Mouse (Mus musculus): ENCODE measurements around the gene P2rx1. TPM values are rescaled to one million over a fixed set of nuclear protein-coding genes. Genes with fewer than 3 reads are reported as not detected.
A peak's percentile ranks its signal among the peaks of the same experiment; 100 is the strongest.

P2rx1 gene
- polyA plus RNA-seq, 1 experiment = 12.6 TPM

DNA sequence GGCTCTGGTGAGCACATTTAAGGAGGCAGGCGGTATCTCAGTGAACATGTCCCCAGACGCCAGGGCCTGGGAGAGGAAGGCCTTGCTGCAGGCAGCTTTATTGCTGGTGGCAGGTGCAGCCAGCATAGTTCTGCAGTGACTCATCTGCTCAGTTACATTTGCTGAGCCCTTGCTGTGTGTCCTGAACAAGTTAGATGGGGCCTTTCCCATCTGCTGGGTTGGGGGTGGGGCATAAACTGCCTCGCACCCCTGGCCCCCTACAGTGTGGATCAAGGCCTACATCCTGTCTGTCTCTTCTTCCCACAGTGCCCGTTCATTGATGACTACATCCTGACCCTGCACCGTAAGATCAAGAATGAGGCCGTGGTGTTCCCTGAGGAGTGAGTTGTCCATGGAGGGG, 38.0 kb downstream of the P2rx1 start:
- Histone ChIP-seq H3K4me1 (ENCODE audit: control insufficient read depth, insufficient read depth, insufficient read length, low read length) (no peaks in the 10 kb centered on the region), H3K27me3 (ENCODE audit: control insufficient read depth, insufficient read depth, low read length) (no peaks in the 10 kb centered on the region), H3K4me3 (ENCODE audit: low read depth, low read length) (no peak overlapping the region), H3K27ac (ENCODE audit: insufficient read depth, low read depth, low read length) (no peak overlapping the region), H3K36me3 (ENCODE audit: control insufficient read depth, insufficient read depth, low read length) (no peaks in the 10 kb centered on the region)
- TF ChIP-seq CTCF (IDR thresholded peaks at IDR 0.05; ENCODE audit: extremely low read depth, insufficient read length, insufficient replicate concordance, low read depth, low read length) (no peak), POLR2A (IDR thresholded peaks at IDR 0.05; ENCODE audit: low read depth, low read length) (no peak)
- 41% methylated on average over 6 of the region's 6 CpGs for WGBS

GRCm38 (mm10) chr11:73037691-73038090, 38.8 kb downstream of the P2rx1 start:
- Histone ChIP-seq H3K4me3 (ENCODE audit: low read depth, low read length) (no peak overlapping the region), H3K27me3 (ENCODE audit: control insufficient read depth, insufficient read depth, low read length) (no peaks in the 10 kb centered on the region), H3K36me3 (ENCODE audit: control insufficient read depth, insufficient read depth, low read length) (no peaks in the 10 kb centered on the region), H3K4me1 (ENCODE audit: control insufficient read depth, insufficient read depth, insufficient read length, low read length) (no peaks in the 10 kb centered on the region), H3K27ac (ENCODE audit: insufficient read depth, low read depth, low read length) (no peak overlapping the region)
- TF ChIP-seq CTCF (IDR thresholded peaks at IDR 0.05; ENCODE audit: extremely low read depth, insufficient read length, insufficient replicate concordance, low read depth, low read length) (no peak), POLR2A (IDR thresholded peaks at IDR 0.05; ENCODE audit: low read depth, low read length) (no peak)
- WGBS = 87% methylated on average over 3 of the region's 3 CpGs

DNA sequence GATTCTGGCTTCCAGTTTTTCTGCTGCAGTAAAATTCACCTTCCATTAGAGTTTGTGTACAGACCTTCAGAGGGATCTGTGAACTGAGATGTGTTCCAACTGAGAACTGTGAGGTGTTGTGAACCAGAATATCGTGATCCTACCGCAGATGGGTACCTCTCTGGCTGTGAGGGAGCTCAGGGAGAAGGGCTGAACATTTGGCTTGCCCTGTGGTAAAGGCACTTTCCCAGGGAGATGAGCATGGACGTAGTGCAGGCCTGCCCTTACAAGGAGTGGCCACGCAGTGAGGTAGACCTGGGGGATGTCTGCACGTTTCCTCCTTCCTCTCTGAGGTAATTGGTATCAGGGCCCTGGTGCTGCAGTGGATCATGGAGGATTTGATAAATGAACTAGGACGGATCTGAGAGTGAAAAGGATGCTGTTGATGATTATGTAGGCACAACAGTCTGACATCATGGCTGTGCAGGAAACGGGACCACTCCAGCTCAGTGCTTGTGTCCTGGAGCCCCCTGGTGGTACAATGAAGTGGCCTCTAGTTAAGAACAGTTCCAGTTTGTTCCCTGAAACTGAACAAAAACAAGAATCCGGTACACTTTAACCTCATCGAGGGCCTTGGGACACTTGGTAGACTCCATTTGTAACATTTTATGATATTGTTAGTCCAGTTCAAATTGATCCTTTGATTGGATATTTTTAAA, 40.3 kb downstream of the P2rx1 start:
- no peaks in the 10 kb centered on the region for H3K4me1 ChIP-seq (ENCODE audit: control insufficient read depth, insufficient read depth, insufficient read length, low read length)
- no peak overlapping the region for H3K27ac ChIP-seq (ENCODE audit: insufficient read depth, low read depth, low read length)
- H3K4me3 ChIP-seq (ENCODE audit: low read depth, low read length) = no peak overlapping the region
- no peaks in the 10 kb centered on the region for H3K36me3 ChIP-seq (ENCODE audit: control insufficient read depth, insufficient read depth, low read length)
- TF ChIP-seq CTCF (IDR thresholded peaks at IDR 0.05; ENCODE audit: extremely low read depth, insufficient read length, insufficient replicate concordance, low read depth, low read length) = peak; percentile 59; the same call in 1 of the 2 replicates
- TF ChIP-seq POLR2A (IDR thresholded peaks at IDR 0.05; ENCODE audit: low read depth, low read length) = no peak
- 62% methylated on average over 9 of the region's 9 CpGs for WGBS
- no peaks in the 10 kb centered on the region for H3K27me3 ChIP-seq (ENCODE audit: control insufficient read depth, insufficient read depth, low read length)

GRCm38 (mm10) chr11:73044229-73044755, 45.4 kb downstream of the P2rx1 start:
- no peaks in the 10 kb centered on the region for H3K27me3 ChIP-seq (ENCODE audit: control insufficient read depth, insufficient read depth, low read length)
- no peaks in the 10 kb centered on the region; the same call in 1 of the 2 replicates for H3K4me1 ChIP-seq (ENCODE audit: control insufficient read depth, insufficient read depth, insufficient read length, low read length)
- no peak overlapping the region for H3K27ac ChIP-seq (ENCODE audit: insufficient read depth, low read depth, low read length)
- TF ChIP-seq POLR2A (IDR thresholded peaks at IDR 0.05; ENCODE audit: low read depth, low read length) = no peak
- no peak for TF ChIP-seq CTCF (IDR thresholded peaks at IDR 0.05; ENCODE audit: extremely low read depth, insufficient read length, insufficient replicate concordance, low read depth, low read length)
- no peak overlapping the region for H3K4me3 ChIP-seq (ENCODE audit: low read depth, low read length)
- 47% methylated on average over 6 of the region's 6 CpGs for WGBS
- H3K36me3 ChIP-seq (ENCODE audit: control insufficient read depth, insufficient read depth, low read length) = no peaks in the 10 kb centered on the region

DNA sequence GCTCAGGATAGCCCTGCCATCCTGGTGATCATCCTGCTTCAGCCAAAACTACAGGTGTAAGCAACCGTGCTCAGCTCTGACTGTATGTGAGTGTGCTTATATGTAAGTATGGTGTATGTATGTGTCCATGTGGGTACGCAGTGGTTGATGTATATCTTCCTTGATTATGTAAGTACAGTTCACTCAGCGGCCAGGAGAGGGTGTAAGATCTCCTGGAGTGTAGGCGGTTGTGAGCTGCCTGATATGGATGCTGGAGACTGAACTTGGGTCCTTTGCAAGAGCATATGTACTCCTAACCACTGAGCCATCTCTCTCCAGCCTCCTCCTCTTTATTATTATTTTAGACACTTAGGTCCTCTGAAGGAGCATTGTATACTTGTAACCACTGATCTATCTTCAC, 45.9 kb downstream of the P2rx1 start:
- WGBS = 75% methylated on average over 4 of the region's 4 CpGs
- Histone ChIP-seq H3K27me3 (ENCODE audit: control insufficient read depth, insufficient read depth, low read length) (no peaks in the 10 kb centered on the region), H3K27ac (ENCODE audit: insufficient read depth, low read depth, low read length) (no peak overlapping the region), H3K4me3 (ENCODE audit: low read depth, low read length) (no peak overlapping the region), H3K36me3 (ENCODE audit: control insufficient read depth, insufficient read depth, low read length) (no peaks in the 10 kb centered on the region), H3K4me1 (ENCODE audit: control insufficient read depth, insufficient read depth, insufficient read length, low read length) (no peaks in the 10 kb centered on the region; the same call in 1 of the 2 replicates)
- TF ChIP-seq POLR2A (IDR thresholded peaks at IDR 0.05; ENCODE audit: low read depth, low read length) (no peak), CTCF (IDR thresholded peaks at IDR 0.05; ENCODE audit: extremely low read depth, insufficient read length, insufficient replicate concordance, low read depth, low read length) (no peak)

DNA sequence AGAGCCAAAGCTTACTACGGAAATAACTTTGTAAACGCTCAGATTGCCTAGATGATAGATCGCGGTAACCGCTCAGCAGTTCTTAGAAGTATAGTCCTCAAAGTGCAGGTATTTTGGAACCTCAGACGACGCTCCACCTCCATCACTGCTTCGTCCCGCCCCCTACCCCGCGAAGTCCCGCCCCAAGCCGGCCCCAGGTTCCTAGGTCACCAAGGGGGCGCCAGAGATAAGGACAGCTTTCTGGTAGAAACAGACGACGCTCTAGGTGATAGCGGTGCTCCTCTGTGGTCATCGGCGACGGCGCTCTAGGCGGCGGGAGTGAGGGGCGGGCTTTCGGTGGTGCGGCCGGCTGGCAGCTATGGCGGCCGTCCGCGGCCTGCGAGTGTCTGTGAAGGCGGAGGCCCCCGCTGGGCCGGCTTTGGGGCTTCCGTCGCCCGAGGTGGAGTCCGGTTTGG, 48.7 kb downstream of the P2rx1 start, which contains the start of gene Ncbp3:
TSS of gene Ncbp3 (plus strand) at position 242 of the 455 bp plus-strand sequence.
- WGBS = under 1% methylated on average over 39 of the region's 39 CpGs
- peak; percentile 72; the same call in 1 of the 2 replicates for TF ChIP-seq CTCF (IDR thresholded peaks at IDR 0.05; ENCODE audit: extremely low read depth, insufficient read length, insufficient replicate concordance, low read depth, low read length)
- peak; percentile 78 for TF ChIP-seq POLR2A (IDR thresholded peaks at IDR 0.05; ENCODE audit: low read depth, low read length)
- H3K27me3 ChIP-seq (ENCODE audit: control insufficient read depth, insufficient read depth, low read length) = no peaks in the 10 kb centered on the region

More for the DNA sequence above, 48.7 kb downstream of the P2rx1 start, which contains the start of gene Ncbp3:
- peak within 1 kb of the TSS; percentile 36 for H3K27ac ChIP-seq (ENCODE audit: insufficient read depth, low read depth, low read length)
- H3K4me3 ChIP-seq (ENCODE audit: low read depth, low read length) = peak within 1 kb of the TSS; percentile 86
- no peaks in the 10 kb centered on the region; the same call in 1 of the 2 replicates for H3K4me1 ChIP-seq (ENCODE audit: control insufficient read depth, insufficient read depth, insufficient read length, low read length)
- H3K36me3 ChIP-seq (ENCODE audit: control insufficient read depth, insufficient read depth, low read length) = peaks cover 9% of the 10 kb centered on the region

Measured in small intestine, adult 2 months (tissue).